Mouse (Mus musculus) liver, embryonic 14.5 days (tissue): ENCODE results near the gene Olfr455. TPM values are rescaled to one million over a fixed set of nuclear protein-coding genes. Genes with fewer than 3 reads are reported as not detected.

Experiments
- ATAC-seq: fragments of 200-750 bp; cut with Nextera tagmentation; 2 replicates; pipeline ENCODE4 v1.8.0; 2017; ENCODE audit warnings: moderate number of reproducible peaks, mild to moderate bottlenecking, moderate library complexity; ENCODE audit not compliant: insufficient read depth
- DNase-seq, 3 experiments: peaks; one replicate each; pipeline ENCODE4 v3.0.0-alpha.2; 2012 to 2013; ENCODE audit warnings: low read depth in 3 of 3, low spot score in 3 of 3
- H3K27ac ChIP-seq: fragments of 300-500 bp; sonication (generic); 2 replicates; pipeline ENCODE4 v1.5.1; 2014; ENCODE audit warnings: moderate library complexity, mild to moderate bottlenecking, control low read depth, inconsistent platforms
- H3K27me3 ChIP-seq: fragments of 300-500 bp; sonication (generic); 2 replicates; pipeline ENCODE4 v1.6.1; 2014; ENCODE audit warnings: mild to moderate bottlenecking, low read length, moderate library complexity; ENCODE audit not compliant: control insufficient read depth, insufficient read depth
- H3K36me3 ChIP-seq: fragments of 300-500 bp; sonication (generic); replicated peaks from 2 replicates; pipeline ENCODE4 v1.6.1; 2014; ENCODE audit warnings: low read depth; ENCODE audit not compliant: control insufficient read depth, insufficient read depth
- H3K4me1 ChIP-seq, 2 experiments: fragments of 200-500 bp in 1 of 2; fragments of 300-500 bp in 1 of 2; sonication (generic) in 1 of 2; replicated peaks; 2 replicates each; pipeline ENCODE4 v1.6.1; 2012 to 2014; ENCODE audit warnings: antibody characterized with exemption in 1 of 2, inconsistent platforms in 1 of 2, low read length in 1 of 2; ENCODE audit not compliant: control insufficient read depth in 2 of 2, insufficient read depth in 2 of 2
- H3K4me2 ChIP-seq: fragments of 300-500 bp; sonication (generic); 2 replicates; pipeline ENCODE4 v1.6.1; 2014; ENCODE audit warnings: low read depth, mild to moderate bottlenecking, control low read depth, moderate library complexity
- H3K4me3 ChIP-seq, 2 experiments: fragments of 200-500 bp in 1 of 2; fragments of 300-500 bp in 1 of 2; sonication (generic) in 1 of 2; 2 replicates each; pipeline ENCODE4 v1.5.1; 2012 to 2014; ENCODE audit warnings: low read depth in 2 of 2, low read length in 2 of 2, mild to moderate bottlenecking in 2 of 2, control low read depth in 1 of 2, inconsistent platforms in 1 of 2, moderate library complexity in 1 of 2; ENCODE audit not compliant: insufficient read depth in 1 of 2
- H3K9ac ChIP-seq: fragments of 300-500 bp; sonication (generic); replicated peaks from 2 replicates; pipeline ENCODE4 v1.6.1; 2014; ENCODE audit warnings: mild to moderate bottlenecking, control low read depth, moderate library complexity
- H3K9me3 ChIP-seq: fragments of 300-500 bp; sonication (generic); 2 replicates; pipeline ENCODE4 v1.6.1; 2016; ENCODE audit warnings: low read length, mixed read lengths; ENCODE audit not compliant: control insufficient read depth
- CTCF ChIP-seq: IDR thresholded peaks from 2 replicates; pipeline ENCODE4 v1.5.1; 2016; ENCODE audit warnings: antibody characterized with exemption, low read depth, control low read depth
- EP300 ChIP-seq: IDR thresholded peaks from 2 replicates; pipeline ENCODE4 v1.6.1; 2016; ENCODE audit warnings: antibody characterized with exemption, low read depth
- WGBS: fragments of 180-500 bp; shearing (Covaris S2); extraction: QIAGEN DNeasy Blood & Tissue Kit; methylation state at CpG from one replicate; pipeline ENCODE4 v1.1.7; 2014; ENCODE audit not compliant: insufficient replicate concordance; 5-methylcytosine and 5-hydroxymethylcytosine counted together
- polyA plus RNA-seq, 2 experiments: library from polyadenylated mRNA; depleted of rRNA in 1 of 2; stranded (reverse) in 1 of 2; unstranded in 1 of 2; fragments of >200 nt; fragmentation: Nextera tagmentation in 1 of 2; extraction: Ambion mirVana in 1 of 2; gene quantifications; 2 replicates each; pipeline versions ENCODE4 v1.2.1 to v1.2.3; 2012 to 2014

The Olfr455 gene
- polyA plus RNA-seq, 2 experiments: not detected

- no peak overlapping the region for H3K9ac ChIP-seq
- no peaks in the 10 kb centered on the region for H3K36me3 ChIP-seq
- no peak overlapping the region for H3K27ac ChIP-seq
- H3K9me3 ChIP-seq: no peaks in the 10 kb centered on the region
- no peak overlapping the region for H3K4me3 ChIP-seq
- DNase-seq (no peak), ATAC-seq (no peak)
- H3K4me1 ChIP-seq: no peaks in the 10 kb centered on the region
- TF ChIP-seq CTCF (no peak), EP300 (no peak)
- H3K4me2 ChIP-seq: no peak overlapping the region
- 53% methylated on average over 5 of the region's 5 CpGs for WGBS
- H3K27me3 ChIP-seq: no peaks in the 10 kb centered on the region
Observed at GRCm38 (mm10) chr6:42560885-42561284, 13.5 kb upstream of the Olfr455 start.

- Histone ChIP-seq H3K27ac (no peak overlapping the region), H3K4me3 (no peak overlapping the region), H3K9ac (no peak overlapping the region), H3K27me3 (no peaks in the 10 kb centered on the region), H3K4me1 (no peaks in the 10 kb centered on the region), H3K36me3 (no peaks in the 10 kb centered on the region), H3K9me3 (no peaks in the 10 kb centered on the region), H3K4me2 (no peak overlapping the region)
- ATAC-seq (no peak), DNase-seq (no peak)
- 79% methylated on average over 14 of the region's 14 CpGs for WGBS
- TF ChIP-seq CTCF (no peak), EP300 (no peak)
Observed at GRCm38 (mm10) chr6:42558641-42559040, 11.3 kb upstream of the Olfr455 start.

- WGBS: 52% methylated on average over 2 of the region's 2 CpGs
- H3K36me3 ChIP-seq: no peaks in the 10 kb centered on the region
- H3K4me2 ChIP-seq: no peak overlapping the region
- no peaks in the 10 kb centered on the region for H3K27me3 ChIP-seq
- DNase-seq: no peak
- H3K4me3 ChIP-seq: no peak overlapping the region
- no peak for ATAC-seq
- no peaks in the 10 kb centered on the region for H3K4me1 ChIP-seq
- TF ChIP-seq CTCF: no peak
- TF ChIP-seq EP300: no peak
- H3K9ac ChIP-seq: no peak overlapping the region
- no peak overlapping the region for H3K27ac ChIP-seq
- no peaks in the 10 kb centered on the region for H3K9me3 ChIP-seq
Observed at GRCm38 (mm10) chr6:42546180-42546579, 1.2 kb downstream of the Olfr455 start.

GRCm38 (mm10) chr6:42545451-42545885 is 1.9 kb downstream of the Olfr455 start:
- ATAC-seq (no peak), DNase-seq (no peak)
- WGBS: 38% methylated on average over 2 of the region's 2 CpGs
- Histone ChIP-seq H3K4me1 (no peaks in the 10 kb centered on the region), H3K4me2 (no peak overlapping the region), H3K9me3 (no peaks in the 10 kb centered on the region), H3K27me3 (no peaks in the 10 kb centered on the region), H3K27ac (no peak overlapping the region), H3K36me3 (no peaks in the 10 kb centered on the region), H3K4me3 (no peak overlapping the region), H3K9ac (no peak overlapping the region)
- TF ChIP-seq EP300 (no peak), CTCF (no peak)

GRCm38 (mm10) chr6:42544846-42545245 is 2.5 kb downstream of the Olfr455 start:
- Histone ChIP-seq H3K4me1 (no peaks in the 10 kb centered on the region), H3K9ac (no peak overlapping the region), H3K4me3 (no peak overlapping the region), H3K27ac (no peak overlapping the region), H3K4me2 (no peak overlapping the region), H3K9me3 (no peaks in the 10 kb centered on the region), H3K27me3 (no peaks in the 10 kb centered on the region), H3K36me3 (no peaks in the 10 kb centered on the region)
- ATAC-seq (no peak), DNase-seq (no peak)
- no peak for TF ChIP-seq EP300
- TF ChIP-seq CTCF: no peak
- 39% methylated on average over 1 of the region's 1 CpGs for WGBS
